Mouse (Mus musculus): ENCODE results near the gene Foxp1.

Foxp1 gene

DNA sequence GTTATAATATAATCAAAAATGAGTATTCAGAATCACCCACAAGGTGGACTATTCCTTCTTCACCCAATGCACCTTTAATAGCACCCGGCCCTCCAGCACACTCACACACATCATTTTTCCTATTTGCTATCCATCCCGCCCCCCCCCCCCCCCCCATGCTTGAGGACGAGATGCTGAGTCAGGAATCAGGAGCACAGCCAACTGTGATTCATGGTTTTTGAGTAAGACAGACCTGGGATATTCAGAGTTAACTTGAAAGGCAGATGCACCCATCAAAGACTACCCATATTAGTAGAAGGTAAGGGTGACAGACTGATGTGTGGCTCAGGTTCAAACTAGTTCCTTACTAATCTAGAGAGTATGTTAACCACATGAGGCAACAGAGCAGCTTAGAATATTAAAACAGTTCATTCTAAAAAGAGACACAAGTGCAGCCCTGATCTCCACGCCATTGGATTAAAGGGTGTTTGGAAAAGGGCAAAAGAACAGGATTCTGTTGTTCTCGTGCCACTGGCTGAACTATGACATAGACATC lies 273.0 kb downstream of the Foxp1 start:
- DNase-seq, result no peak

DNA sequence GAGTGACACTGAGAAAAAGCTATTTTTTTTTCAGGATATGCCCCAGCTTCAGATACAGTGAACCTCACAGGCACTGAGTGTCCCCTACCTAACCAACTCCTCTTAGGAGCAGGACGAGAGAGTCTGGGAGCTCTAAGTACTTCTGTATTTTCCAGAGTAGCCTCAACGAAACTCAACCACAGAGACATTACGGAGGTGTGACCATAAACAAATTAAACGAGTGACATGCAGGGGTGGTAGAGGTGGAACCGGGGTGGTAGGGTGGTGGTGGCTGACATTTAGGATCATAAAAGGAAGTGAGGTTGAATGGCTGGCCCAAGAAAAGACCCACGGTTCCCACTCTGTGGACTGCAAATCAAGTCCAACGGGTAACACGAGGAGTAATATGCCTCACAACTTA lies 274.1 kb downstream of the Foxp1 start:
- DNase-seq, result no peak

DNA sequence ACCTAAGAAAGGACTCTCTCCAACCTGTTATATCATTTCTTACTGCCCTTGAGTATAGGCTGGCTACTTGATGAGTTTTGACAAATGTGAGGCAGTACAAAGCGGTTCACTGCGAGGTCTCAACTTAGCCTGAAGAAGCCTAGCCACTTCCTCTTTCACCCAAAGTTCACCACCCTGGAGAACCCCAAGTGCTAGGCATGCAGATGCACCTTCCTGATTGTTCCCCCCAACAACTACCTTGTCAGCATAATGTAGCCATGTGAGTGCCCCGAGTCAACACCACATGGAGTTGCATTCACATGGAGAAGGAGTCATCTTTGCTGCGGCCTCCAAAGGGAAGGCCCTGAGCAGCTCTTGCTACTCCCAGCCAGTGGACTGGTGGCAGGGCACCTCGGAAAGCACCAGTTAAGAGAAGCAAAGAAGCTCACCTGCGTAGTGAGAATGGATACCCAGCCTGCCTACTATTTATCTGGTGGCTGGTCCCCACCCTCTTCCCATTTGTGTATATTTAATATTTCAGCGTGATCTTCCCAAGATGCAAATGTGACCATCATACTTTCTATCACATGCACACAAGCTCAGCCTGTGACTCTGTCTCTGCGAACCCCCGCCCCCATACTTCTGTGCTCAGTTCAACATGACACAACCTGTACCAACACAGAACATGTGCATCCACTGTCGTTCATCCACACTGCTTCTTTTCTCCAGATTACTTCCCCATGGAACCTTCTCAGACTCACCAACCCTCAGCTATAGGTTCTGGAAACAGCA lies 280.7 kb downstream of the Foxp1 start:
- DNase-seq, result no peak

DNA sequence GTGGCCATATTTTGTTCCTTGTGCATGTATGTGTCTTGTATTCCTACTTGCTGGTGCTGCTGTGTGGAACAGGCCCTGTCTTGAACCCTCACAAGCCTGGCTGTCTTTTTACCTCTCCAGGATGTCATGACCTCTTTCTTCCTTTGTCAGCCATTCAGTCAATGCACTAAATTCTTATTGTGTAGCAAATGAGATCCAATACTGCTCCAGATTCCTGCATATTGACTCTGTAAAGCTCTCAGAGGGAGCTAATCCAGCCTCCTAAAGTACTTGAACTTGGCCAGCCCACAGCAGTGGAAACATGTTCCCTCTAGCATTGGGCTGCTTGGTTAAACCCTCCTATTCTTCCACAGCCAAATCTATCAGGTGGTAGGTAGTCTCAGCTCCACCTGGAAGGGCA lies 281.8 kb downstream of the Foxp1 start:
- DNase-seq, result no peak

DNA sequence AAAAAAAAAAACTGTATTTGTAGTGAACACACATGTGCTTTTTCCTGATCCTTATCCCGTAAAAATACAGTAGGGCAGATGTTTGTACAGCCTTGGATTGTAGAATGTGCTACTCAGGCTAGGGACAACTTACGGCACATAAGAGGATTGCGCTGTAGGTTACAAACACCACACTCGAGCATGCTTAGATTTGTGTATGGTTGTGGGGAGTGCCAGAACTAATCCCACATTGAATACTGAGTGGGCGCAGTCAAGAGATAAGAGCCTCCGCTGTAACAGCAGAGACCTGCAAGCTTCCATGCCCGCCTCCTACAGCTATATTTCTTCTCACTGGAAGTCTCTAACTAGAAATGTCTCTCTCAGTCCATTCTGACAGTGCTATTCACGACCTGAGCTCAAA lies 286.9 kb downstream of the Foxp1 start:
- DNase-seq, result no peak

DNA sequence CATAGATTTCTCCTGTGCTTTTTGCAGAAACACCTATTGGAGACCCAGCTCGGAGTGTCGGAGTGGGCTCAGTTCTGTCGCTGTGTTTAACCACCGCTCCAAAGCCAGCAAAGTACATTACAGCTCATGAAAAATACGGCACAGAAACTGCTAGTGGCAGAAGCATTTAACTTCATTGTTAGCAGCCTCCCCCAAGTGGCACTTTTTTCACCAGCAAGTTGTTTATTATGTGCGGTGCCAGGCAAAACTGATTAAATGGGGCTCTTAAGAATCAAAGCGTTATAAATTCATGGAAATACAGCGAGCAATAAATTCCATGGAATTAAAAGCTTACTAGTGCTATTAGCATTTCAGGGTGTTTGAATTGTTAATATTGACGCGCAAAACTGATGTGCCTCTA lies 289.1 kb downstream of the Foxp1 start:
- no peak for DNase-seq

DNA sequence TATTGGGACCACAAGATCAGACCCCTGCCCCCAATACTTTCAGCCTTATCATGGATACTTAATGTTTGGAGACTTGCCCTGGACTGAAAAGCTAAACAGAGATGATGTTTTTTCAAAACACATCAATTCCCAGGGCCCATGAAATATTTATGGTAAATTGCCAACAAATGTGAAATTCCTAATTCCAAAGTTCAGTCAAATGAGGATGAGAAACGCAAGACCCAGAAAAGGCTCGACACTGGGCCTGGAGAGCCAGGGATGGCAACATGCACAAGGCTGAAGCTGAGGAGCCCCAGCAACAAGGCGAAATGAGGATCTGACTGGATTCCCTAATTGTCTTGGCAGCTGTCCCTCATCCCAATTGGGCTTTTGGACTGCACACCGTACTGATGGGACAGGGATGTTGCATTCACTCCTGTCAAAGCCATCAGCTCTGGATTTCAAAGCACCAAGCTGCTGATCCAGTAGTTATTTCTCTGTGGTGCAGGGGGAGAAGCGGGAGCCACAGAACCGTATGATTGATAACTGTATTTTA lies 294.1 kb downstream of the Foxp1 start:
- no peak for DNase-seq

DNA sequence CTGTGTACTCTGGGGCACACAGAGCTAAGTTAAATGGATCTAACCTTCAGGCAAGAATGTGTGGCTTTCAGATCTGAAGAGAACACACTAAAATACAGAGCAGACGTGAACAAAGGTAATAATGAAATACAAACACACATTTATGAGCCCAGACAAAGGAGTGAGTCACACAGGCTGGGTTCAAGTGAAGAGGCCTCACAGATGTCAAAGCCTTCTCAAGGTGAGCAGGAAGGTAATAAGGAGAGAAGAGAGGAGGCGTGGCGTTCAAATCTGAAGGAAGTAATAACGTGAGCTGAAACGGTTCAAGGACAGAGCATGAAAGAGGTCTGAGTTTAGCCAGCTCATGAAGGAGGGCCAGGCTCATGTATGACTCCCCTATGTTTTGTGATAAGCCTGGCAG lies 301.4 kb downstream of the Foxp1 start:
- no peak for DNase-seq

DNA sequence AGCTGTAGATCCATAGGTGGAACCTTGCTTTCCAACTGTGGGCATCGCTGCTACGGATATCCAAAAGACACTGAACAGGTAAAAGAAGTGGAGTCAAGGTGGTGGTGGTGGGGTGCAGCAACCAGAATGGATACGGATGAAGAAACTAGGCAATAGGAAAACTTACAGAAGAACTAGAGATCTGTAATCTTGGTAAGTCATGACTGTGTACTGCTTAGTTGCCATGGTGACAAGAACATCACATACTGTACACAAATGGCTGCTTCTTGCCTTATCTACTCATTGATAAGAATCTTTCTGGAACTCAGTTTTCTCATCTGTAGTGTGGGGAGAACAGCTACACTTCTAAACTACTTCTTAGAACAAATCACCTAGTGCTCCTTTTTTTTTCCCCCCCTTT lies 302.0 kb downstream of the Foxp1 start:
- DNase-seq, result no peak

DNA sequence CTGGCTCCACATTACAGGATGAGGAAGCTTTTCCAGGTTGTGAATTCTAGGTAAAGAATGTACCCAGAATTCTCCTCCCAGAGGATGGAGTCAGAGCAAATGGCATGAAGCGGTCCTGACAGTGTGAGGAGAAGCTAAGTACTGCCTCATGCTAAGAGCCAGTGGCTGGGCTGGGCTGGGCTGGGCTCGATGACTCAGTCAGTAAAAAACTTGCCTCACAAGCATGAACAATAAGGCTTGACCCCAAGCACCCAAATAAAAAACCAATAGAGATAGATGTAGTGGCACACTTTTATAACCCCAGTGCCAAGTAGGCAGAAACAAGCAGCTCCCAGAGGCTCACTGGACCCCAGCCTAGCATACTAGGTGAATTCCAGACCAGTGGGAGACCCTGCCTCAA lies 304.7 kb downstream of the Foxp1 start:
- no peak for DNase-seq

DNA sequence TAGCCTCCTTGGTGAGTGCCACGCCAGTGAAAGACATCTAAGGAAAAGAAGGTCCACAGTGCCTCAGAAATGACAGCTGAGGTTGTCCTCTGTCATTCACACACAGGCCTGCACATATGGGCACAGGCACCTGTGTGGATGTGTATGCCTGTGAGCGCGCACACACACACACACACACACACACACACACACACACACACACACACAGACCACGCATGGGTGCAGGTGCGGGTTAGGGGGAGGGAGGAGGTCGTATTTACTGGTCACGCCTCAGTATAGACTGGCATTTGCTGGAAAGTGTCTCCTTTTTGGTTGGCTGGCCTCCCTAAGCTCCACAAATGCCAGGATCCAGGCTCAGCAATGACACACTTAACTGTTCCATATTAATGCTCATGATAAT lies 305.4 kb downstream of the Foxp1 start:
- no peak for DNase-seq

DNA sequence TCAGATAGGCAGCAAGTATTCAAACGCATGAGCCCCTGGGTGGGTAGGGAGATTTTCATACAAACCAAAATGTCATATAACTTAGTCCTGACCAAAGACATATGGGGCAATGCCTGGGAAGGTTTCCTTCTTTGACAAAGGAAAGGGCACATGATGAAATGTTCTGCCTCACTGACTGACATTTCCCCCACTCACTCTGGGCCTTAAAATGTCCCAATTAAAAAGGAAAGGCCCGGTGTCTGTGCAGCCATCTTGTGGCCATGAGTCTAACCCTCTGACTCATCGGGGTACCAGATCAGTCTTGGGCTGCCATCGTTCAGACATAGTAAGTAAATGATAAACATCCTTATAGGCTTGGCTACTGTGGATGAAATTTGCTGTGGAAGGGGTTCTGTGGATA lies 310.1 kb downstream of the Foxp1 start:
- no peak for DNase-seq

DNA sequence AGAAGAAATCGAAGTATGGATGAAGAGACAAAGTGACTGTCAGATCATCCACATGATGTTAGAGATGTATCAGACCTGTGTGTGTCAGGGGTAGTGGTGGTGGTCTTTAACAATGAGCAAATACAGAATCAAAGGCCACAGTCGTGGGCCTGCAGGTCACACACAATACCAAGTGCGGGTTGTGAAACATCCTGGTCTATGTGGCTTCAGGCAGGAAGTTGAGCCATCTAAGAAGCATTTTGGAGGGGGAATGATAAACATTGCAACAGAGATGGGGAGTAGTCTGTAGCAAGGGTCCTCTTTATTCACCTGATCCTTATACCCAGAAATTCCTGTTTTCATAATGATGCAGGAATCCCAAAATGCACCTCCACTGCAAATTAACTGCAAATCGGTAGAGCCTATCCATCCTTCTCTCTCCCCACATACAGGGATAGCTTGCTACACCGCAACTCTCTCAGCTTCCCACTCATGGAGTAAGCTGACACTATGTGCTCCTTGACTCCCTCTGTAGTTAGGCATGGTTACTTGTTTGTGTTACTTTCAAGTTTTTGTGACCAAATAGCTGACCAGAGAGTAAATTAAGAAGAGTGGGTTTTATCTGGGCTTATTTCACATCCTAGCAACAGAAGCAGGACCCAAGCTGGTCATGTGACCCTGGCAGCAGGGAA lies 310.7 kb downstream of the Foxp1 start:
- no peak for DNase-seq

DNA sequence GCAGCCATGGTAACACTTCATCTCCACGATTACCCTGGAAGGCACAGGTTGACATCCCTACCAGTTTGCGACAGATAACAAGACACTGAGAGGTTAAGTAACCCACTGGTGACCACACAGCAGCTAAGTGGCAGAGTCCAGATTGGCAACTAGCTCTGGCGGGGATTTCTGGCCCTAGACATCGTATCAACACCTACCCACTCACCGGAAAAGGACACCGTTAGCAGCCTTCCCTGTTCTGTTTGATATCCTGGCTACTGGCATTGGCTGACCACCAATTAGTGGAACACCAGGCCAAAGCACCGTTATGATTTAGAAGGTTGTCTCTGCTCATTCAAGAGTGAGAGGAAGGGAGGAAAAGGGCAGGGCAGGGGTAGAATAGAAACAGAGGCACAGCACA lies 312.4 kb downstream of the Foxp1 start:
- no peak for DNase-seq

DNA sequence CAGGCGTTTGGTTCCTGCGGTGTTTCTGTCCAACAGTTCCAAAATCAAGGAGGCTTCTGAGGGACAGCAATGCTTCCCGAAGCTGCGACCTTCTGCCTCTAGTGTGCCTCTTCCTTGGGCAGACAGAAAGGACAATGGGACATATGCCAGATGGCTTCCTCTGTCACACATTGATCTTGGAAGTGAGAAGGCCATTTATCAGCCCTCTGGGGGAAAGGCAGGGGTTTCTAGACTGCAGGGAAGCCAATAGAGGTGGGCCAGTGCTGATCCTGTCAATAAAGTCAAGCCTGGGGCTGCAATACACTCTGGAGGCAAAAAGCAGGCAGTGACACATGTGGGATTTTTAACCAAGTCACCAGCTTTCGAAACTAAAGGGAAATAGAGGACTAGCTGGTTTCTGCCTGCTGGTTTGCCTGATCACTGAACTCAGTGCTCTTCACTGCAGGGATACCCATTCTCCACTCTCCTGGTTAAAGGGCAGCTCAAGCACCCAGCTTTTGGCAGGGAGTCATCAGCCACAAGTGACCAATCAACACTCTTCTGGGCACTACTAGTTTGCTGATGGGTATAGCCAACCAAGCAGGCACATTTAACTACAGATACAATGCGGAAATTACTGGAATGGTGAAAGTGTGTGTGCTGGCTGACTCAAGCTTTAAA lies 315.2 kb downstream of the Foxp1 start:
- no peak for DNase-seq

DNA sequence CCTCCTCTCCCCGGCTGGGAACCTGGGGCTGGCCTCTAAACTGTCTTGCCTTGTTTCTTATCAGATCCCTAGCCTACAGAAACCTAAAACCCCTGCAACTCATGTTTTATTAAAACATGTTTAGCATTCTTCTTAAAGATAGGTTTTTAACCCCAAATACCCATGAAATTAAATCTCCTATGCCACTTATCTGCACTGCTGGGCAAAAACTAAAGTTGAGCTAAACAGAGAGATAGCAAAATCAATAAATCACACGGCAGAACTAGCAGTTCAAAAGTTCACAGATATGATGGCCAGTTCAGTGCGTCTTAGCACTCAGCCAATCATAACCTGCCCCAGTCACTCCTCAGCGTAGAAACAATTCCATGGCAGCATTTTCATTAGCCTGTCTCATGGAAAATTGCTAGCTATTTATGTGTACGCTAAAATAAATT lies 316.1 kb downstream of the Foxp1 start:
- DNase-seq, result no peak

DNA sequence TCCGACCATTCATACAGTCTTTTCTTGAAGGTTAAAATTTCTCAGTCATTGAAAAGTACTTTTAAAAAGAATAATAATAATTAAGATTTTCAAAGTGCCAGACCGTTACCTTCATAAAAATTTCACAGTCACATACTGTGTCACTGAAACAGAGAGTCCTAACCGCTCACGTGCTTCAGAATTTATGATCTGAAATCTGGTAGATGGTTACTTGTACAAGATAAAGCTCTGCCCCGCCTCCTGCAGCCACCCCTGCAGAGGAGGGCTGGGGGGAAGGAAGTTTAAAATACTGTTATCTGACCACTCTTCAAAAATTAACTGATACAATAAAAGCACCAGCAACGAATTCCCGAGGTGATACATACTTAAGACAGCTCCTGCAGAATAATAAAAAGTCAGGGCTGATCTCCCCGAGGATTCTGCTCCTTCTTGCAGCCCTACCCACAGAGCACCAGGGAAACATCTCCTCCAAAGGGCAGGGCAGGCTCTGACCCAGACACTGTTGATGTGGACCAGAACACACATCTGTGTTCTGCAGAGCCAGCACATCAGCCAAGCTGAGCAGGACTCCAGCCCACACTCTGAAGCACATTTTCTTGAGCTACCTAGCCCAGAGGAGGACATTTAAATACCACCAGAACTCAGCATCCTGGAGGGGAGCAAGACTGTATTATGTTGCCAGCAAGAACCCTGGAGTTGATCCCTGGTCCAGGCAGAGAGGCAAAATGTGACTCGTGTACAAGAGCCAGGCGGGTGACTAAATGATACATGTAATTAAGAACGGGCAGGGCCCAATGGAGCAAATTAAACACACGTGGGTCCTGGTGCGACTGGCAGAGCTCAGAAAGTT lies 316.7 kb downstream of the Foxp1 start:
- no peak for DNase-seq

DNA sequence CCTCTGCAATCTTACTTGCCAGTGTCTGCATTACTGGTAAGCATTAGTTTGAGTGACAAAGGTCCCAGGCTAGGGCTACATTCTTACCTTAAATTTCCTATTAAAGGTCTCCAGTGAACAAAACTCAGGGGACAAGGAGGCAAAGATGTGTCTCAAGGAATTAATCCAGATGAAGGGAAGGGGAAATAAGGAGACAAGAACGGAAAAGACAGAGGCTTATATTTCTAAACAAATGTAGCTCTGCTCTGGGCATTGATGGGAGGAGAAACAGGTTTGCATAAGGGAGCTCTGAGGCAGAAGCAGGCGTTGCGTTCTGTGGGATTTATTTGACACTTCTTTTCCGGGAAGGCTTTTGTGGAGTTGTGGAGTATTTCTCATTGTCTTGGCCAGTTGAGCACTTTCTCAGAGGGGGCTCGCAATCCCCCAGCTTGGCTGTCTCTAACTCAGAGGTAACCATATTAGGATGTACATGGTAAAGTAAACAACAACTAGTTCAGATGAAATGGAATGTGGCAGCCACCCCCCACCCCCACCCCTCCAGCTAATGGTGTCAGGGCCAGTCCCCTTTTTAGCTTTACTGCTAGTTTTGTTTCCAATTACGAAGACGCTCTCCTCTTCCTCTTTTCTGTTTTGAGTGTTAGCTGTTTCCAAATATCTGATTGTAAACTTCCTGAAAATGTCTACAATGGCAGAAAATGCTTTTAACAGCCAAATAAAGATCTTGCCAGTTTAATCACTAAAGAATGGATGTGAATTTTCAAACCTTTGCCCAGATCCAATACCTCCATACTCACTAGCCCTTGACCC lies 317.5 kb downstream of the Foxp1 start:
- no peak for DNase-seq

DNA sequence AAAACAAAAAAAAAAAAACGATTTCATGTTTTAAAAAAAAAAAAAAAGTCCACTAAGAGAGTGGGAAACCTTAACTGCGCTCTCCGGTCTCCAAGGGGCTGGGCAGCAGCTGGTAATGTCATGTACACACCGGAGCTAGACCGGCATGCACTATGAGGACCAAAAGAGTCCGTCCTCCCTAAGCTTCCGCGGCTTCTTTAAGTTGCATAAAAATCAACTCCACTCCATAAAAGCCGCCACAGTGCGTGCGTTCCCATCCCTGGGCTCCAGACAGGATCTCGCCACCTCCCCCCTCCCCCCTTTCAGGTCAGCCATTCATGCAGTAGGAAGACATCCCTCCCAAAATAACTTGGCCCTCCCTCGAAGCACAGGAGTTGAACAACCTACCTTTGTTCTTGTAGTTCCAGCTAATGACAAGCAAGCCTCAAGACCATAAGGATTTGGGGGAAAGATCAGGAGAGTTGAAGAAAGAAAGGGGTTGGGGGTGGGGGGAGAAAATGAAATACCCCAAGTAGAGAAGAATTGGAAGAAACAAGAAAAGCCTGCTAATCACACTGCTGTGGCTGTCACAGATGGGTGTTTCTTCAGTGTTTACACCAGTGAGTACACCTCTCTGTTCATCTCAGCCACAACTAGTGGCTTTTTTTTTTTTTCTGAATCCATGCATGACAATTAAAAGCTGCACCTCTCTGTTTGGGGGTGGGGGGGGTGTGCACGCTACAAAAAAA lies 318.3 kb downstream of the Foxp1 start:
- DNase-seq, result no peak

DNA sequence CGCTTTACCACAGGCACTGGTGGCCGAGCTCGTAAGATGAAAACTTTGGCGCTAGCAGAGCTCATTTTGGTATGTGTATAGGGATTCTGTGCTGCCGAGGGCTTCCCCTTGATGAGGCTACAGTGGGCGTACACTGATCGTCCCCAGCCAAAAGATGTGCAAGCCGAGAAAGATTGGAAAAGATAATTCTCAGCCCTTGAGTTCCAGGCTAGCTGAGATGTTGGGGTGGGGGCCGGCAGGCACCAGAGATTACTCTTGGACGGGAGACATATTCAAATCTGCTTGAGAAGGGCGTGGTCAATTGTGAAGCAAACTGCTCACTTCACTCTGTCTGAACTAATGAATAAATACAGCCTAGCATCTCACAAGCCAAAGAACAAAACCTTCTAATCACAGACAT lies 319.3 kb downstream of the Foxp1 start:
- DNase-seq, result no peak

DNA sequence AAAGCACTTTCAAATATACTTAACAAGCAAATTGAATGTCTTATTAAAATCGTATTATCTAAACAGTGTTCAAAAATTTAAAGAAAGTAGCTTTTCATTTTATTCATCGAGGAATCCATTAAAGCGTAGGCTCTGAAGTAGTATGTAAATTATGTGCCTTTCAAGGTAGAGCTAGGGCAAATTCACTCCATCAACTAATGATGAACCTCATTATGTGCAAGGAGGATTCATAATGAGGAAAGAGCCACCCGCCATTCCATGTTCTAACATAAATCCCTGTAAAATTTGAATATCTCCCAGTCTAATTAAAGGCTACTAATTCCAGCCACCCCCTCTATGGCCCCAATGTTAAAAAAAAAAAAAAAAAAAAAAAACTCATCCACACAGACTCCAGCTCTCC lies 319.7 kb downstream of the Foxp1 start:
- no peak for DNase-seq

Measured in right cerebral cortex, postnatal 25 days (tissue).